Mouse (Mus musculus) adrenal gland (tissue): Measurements from ENCODE around the gene Ncapg.
"Not testable (repeated sequence)": the region's sequence is repeated elsewhere in the genome, so short reads cannot be mapped to it uniquely, and the experiment has no call there.

Experiments used
- intact Hi-C: fragments of 180-260 bp; cut with DNase I; formaldehyde crosslinking; loops from one replicate; pipeline ENCODE4 v1.15.1; 2025
- long read RNA-seq, 2 experiments: library from polyadenylated mRNA; unstranded; transcript quantifications; one replicate each; pipeline ENCODE4 v2.0.0; 2020; ENCODE audit warnings: borderline replicate concordance in 1 of 2; ENCODE audit not compliant: insufficient replicate concordance in 1 of 2

Ncapg gene
- long read RNA-seq, experiment 1: 0 reads
- long read RNA-seq, experiment 2, partial matches to known transcripts: 2 of 2 reads
- long read RNA-seq, experiment 2, other reads (novel, unspliced or antisense): 0 of 2 reads

GRCm38 (mm10) chr5:45669598-45670279, at the start of gene Ncapg:
Gene Ncapg, plus strand, starts transcription at chr5:45669919.
- intact Hi-C loops: loop anchor here (2.0 to 10.0 kb wide), 3 partner anchors 132 to 675 kb away; no protein-coding TSS in a partner anchor

- intact Hi-C loops: no loop called here
Measured at GRCm38 (mm10) chr5:45621511-45621910, 48.2 kb upstream of the Ncapg start.

GRCm38 (mm10) chr5:45627771-45628170, 41.9 kb upstream of the Ncapg start:
- intact Hi-C loops: no loop called here

GRCm38 (mm10) chr5:45629470-45629869, 40.2 kb upstream of the Ncapg start:
- intact Hi-C loops: no loop called here

- intact Hi-C loops: no loop called here
Measured at GRCm38 (mm10) chr5:45638378-45638777, 31.3 kb upstream of the Ncapg start.

GRCm38 (mm10) chr5:45638806-45639714, 30.7 kb upstream of the Ncapg start, which contains the start of gene Fam184b:
Gene Fam184b, minus strand, starts transcription at chr5:45639614.
- intact Hi-C loops: no loop called here

GRCm38 (mm10) chr5:45639715-45640092, 30.0 kb upstream of the Ncapg start:
- intact Hi-C loops: no loop called here

GRCm38 (mm10) chr5:45651026-45651703, 18.6 kb upstream of the Ncapg start:
- intact Hi-C loops: no loop called here

GRCm38 (mm10) chr5:45658406-45658805, 11.3 kb upstream of the Ncapg start:
- intact Hi-C loops: not testable (repeated sequence)

- intact Hi-C loops: loop anchor here (2.0 to 5.0 kb wide), 2 partner anchors 131 to 194 kb away; no protein-coding TSS in a partner anchor
Measured at GRCm38 (mm10) chr5:45668324-45668723, 1.4 kb upstream of the Ncapg start.

- intact Hi-C loops: loop anchor here (2.0 to 5.0 kb wide), 2 partner anchors 132 to 194 kb away; no protein-coding TSS in a partner anchor
Measured at GRCm38 (mm10) chr5:45668831-45669230, 888 bp upstream of the Ncapg start.

GRCm38 (mm10) chr5:45669234-45669597, 503 bp upstream of the Ncapg start:
- intact Hi-C loops: loop anchor here (2.0 to 5.0 kb wide), 2 partner anchors 132 to 194 kb away; no protein-coding TSS in a partner anchor

- intact Hi-C loops: loop anchor here (10.0 kb wide), 1 partner anchor 675 kb away; no protein-coding TSS in a partner anchor
Measured at GRCm38 (mm10) chr5:45670280-45670670, 556 bp downstream of the Ncapg start.

- intact Hi-C loops: loop anchor here (10.0 kb wide), 1 partner anchor 674 kb away; no protein-coding TSS in a partner anchor
Measured at GRCm38 (mm10) chr5:45670894-45671494, 1.3 kb downstream of the Ncapg start.

- intact Hi-C loops: loop anchor here (10.0 kb wide), 1 partner anchor 670 kb away; no protein-coding TSS in a partner anchor
Measured at GRCm38 (mm10) chr5:45675032-45675431, 5.3 kb downstream of the Ncapg start.

GRCm38 (mm10) chr5:45677639-45678038, 7.9 kb downstream of the Ncapg start:
- intact Hi-C loops: loop anchor here (10.0 kb wide), 1 partner anchor 667 kb away; no protein-coding TSS in a partner anchor

GRCm38 (mm10) chr5:45679955-45680354, 10.2 kb downstream of the Ncapg start:
- intact Hi-C loops: loop anchor here (10.0 kb wide), 1 partner anchor 665 kb away; no protein-coding TSS in a partner anchor

GRCm38 (mm10) chr5:45683388-45683787, 13.7 kb downstream of the Ncapg start:
- intact Hi-C loops: no loop called here

- intact Hi-C loops: no loop called here
Measured at GRCm38 (mm10) chr5:45685243-45685642, 15.5 kb downstream of the Ncapg start.

- intact Hi-C loops: no loop called here
Measured at GRCm38 (mm10) chr5:45686223-45686622, 16.5 kb downstream of the Ncapg start.
